ENCODE assay signal across 9 mouse cellular contexts in genomic region chr14:114790946-114791830, GRCm38 (mm10).
DNase-seq lines count a peak whose midpoint lies in the region; ATAC-seq and TF ChIP-seq lines count a peak whose summit lies in the region.
"Had no signal": no experiment of that assay in that cellular context is flagged by ENCODE, and none has a peak within 500 bp of the region (broad histone marks: within the 10 kb centered on the region; RNA-seq: fewer than 3 reads in every experiment).

No protein-coding gene starts in this region.

- TF ChIP-seq CTCF in E14TG2a.4 (conservative IDR thresholded peaks at IDR 0.05; ENCODE audit: low read length), result peak; percentile 88
- TF ChIP-seq CTCF in heart, postnatal 0 days (IDR thresholded peaks at IDR 0.05; ENCODE audit: low read depth), result peak; percentile 91

- WGBS in embryonic facial prominence, embryonic 11.5 days, result 26% methylated on average over 13 of the region's 13 CpGs
- 20% methylated on average over 13 of the region's 13 CpGs for WGBS in heart, postnatal 0 days
- 20% methylated on average over 13 of the region's 13 CpGs for WGBS in liver, embryonic 13.5 days (ENCODE audit: insufficient replicate concordance)
- WGBS in neural tube, embryonic 13.5 days, result 22% methylated on average over 13 of the region's 13 CpGs

- no peaks in the 10 kb centered on the region for H3K36me3 ChIP-seq in E14TG2a.4 (ENCODE audit: insufficient read depth, low read length)
- H3K36me3 ChIP-seq in embryonic facial prominence, embryonic 11.5 days (replicated peaks; ENCODE audit: control insufficient read depth, insufficient read depth, low read depth, low read length), result no peaks in the 10 kb centered on the region
- H3K36me3 ChIP-seq in heart, postnatal 0 days (replicated peaks; ENCODE audit: control insufficient read depth, insufficient read depth, low read length), result no peaks in the 10 kb centered on the region
- H3K36me3 ChIP-seq in liver, embryonic 13.5 days, result no peaks in the 10 kb centered on the region
- H3K36me3 ChIP-seq in neural tube, embryonic 13.5 days, result no peaks in the 10 kb centered on the region

- no peak overlapping the region for H3K9ac ChIP-seq in embryonic facial prominence, embryonic 11.5 days (replicated peaks; ENCODE audit: low read length)
- H3K9ac ChIP-seq in heart, postnatal 0 days (replicated peaks; ENCODE audit: low read depth, low read length), result no peak overlapping the region
- H3K9ac ChIP-seq in liver, embryonic 13.5 days, result no peak overlapping the region
- 0 out of 2 replicates have a peak overlapping the region, but pooled peaks have one; percentile 49 for H3K9ac ChIP-seq in neural tube, embryonic 13.5 days

- H3K27me3 ChIP-seq in E14TG2a.4 (ENCODE audit: insufficient read depth, low read length), result no peaks in the 10 kb centered on the region
- H3K27me3 ChIP-seq in embryonic facial prominence, embryonic 11.5 days (ENCODE audit: control insufficient read depth, insufficient read depth, low read length), result no peaks in the 10 kb centered on the region
- no peaks in the 10 kb centered on the region for H3K27me3 ChIP-seq in heart, postnatal 0 days (ENCODE audit: control insufficient read depth, insufficient read depth, low read length)
- H3K27me3 ChIP-seq in liver, embryonic 13.5 days, result no peaks in the 10 kb centered on the region
- no peaks in the 10 kb centered on the region for H3K27me3 ChIP-seq in neural tube, embryonic 13.5 days

- H3K9me3 ChIP-seq in E14TG2a.4 (ENCODE audit: low read length), result no peaks in the 10 kb centered on the region
- no peaks in the 10 kb centered on the region for H3K9me3 ChIP-seq in embryonic facial prominence, embryonic 11.5 days (replicated peaks; ENCODE audit: control insufficient read depth, low read length)
- H3K9me3 ChIP-seq in heart, postnatal 0 days (replicated peaks; ENCODE audit: control insufficient read depth, low read length), result no peaks in the 10 kb centered on the region
- H3K9me3 ChIP-seq in liver, embryonic 13.5 days (replicated peaks), result no peaks in the 10 kb centered on the region
- H3K9me3 ChIP-seq in neural tube, embryonic 13.5 days, result no peaks in the 10 kb centered on the region

- no peak overlapping the region for H3K4me2 ChIP-seq in embryonic facial prominence, embryonic 11.5 days (ENCODE audit: low read depth, low read length)
- peak overlapping the region; percentile 29 for H3K4me2 ChIP-seq in heart, postnatal 0 days (ENCODE audit: low read depth, low read length)
- H3K4me2 ChIP-seq in liver, embryonic 13.5 days, result no peak overlapping the region
- H3K4me2 ChIP-seq in neural tube, embryonic 13.5 days, result peak overlapping the region; percentile 46

- DNase-seq in adrenal gland, postnatal 10 days, result peak; percentile 83
- peak; percentile 86 for DNase-seq in embryonic facial prominence, embryonic 11.5 days (ENCODE audit: low spot score)
- peak; percentile 41 for DNase-seq in heart, postnatal 0 days (ENCODE audit: low spot score)
- peak; percentile 43 to 75 for DNase-seq in kidney, postnatal 25 days
- peak; percentile 3 for DNase-seq in liver, embryonic 13.5 days
- DNase-seq in urinary bladder, postnatal 36 days (ENCODE audit: low spot score in 2 of 2), result peak; percentile 36 to 52

- H3K27ac ChIP-seq in embryonic facial prominence, embryonic 11.5 days (replicated peaks; ENCODE audit: low read depth, low read length), result no peak overlapping the region
- no peak overlapping the region for H3K27ac ChIP-seq in heart, postnatal 0 days (ENCODE audit: low read depth)
- H3K27ac ChIP-seq in liver, embryonic 13.5 days, result no peak overlapping the region
- H3K27ac ChIP-seq in neural tube, embryonic 13.5 days (replicated peaks), result no peak overlapping the region
- H3K27ac ChIP-seq: macrophage had no signal

- peak; percentile 65; the same call in 1 of the 2 replicates for ATAC-seq in embryonic facial prominence, embryonic 11.5 days (replicated peaks; ENCODE audit: insufficient number of reproducible peaks, low FRiP score, low TSS enrichment, low read depth)
- ATAC-seq in heart, postnatal 0 days (ENCODE audit: insufficient read depth, low read depth), result no peak
- ATAC-seq in liver, embryonic 13.5 days (ENCODE audit: low read depth), result no peak
- ATAC-seq in neural tube, embryonic 13.5 days (ENCODE audit: low read depth), result peak; percentile 88

- no peak for TF ChIP-seq EP300 in heart, postnatal 0 days (IDR thresholded peaks at IDR 0.05; ENCODE audit: low read depth)

- H3K4me1 ChIP-seq in E14TG2a.4 (replicated peaks; ENCODE audit: low read depth, low read length), result no peaks in the 10 kb centered on the region
- no peaks in the 10 kb centered on the region for H3K4me1 ChIP-seq in embryonic facial prominence, embryonic 11.5 days (ENCODE audit: control insufficient read depth, insufficient read depth, low read length)
- H3K4me1 ChIP-seq in heart, postnatal 0 days (ENCODE audit: control insufficient read depth, insufficient read depth), result no peaks in the 10 kb centered on the region
- no peaks in the 10 kb centered on the region for H3K4me1 ChIP-seq in liver, embryonic 13.5 days (replicated peaks)
- no peaks in the 10 kb centered on the region for H3K4me1 ChIP-seq in neural tube, embryonic 13.5 days (replicated peaks)

- H3K4me3 ChIP-seq in E14TG2a.4 (replicated peaks; ENCODE audit: low read length), result no peak overlapping the region
- H3K4me3 ChIP-seq in embryonic facial prominence, embryonic 11.5 days (ENCODE audit: low read depth, low read length), result no peak overlapping the region
- peak overlapping the region; percentile 19; the same call in 1 of the 2 replicates for H3K4me3 ChIP-seq in heart, postnatal 0 days (ENCODE audit: low read depth, low read length)
- no peak overlapping the region for H3K4me3 ChIP-seq in liver, embryonic 13.5 days (replicated peaks)
- peak overlapping the region; percentile 28 for H3K4me3 ChIP-seq in neural tube, embryonic 13.5 days

Comparison
In these comparisons a context has a peak if more than half of its experiments do, and no peak if none do; other contexts are left out.
1. H3K4me3 ChIP-seq: peak in heart, postnatal 0 days (single experiment) and neural tube, embryonic 13.5 days (single experiment); none in E14TG2a.4 (single experiment), embryonic facial prominence, embryonic 11.5 days (single experiment) and liver, embryonic 13.5 days (single experiment).
2. DNase-seq: peak in every context shown above with its lines; median percentile 86 in embryonic facial prominence, embryonic 11.5 days; 83 in adrenal gland, postnatal 10 days; 59 in kidney, postnatal 25 days; 44 in urinary bladder, postnatal 36 days; 41 in heart, postnatal 0 days; 3 in liver, embryonic 13.5 days.
3. ATAC-seq: peak in embryonic facial prominence, embryonic 11.5 days (single experiment) and neural tube, embryonic 13.5 days (single experiment); none in heart, postnatal 0 days (single experiment) and liver, embryonic 13.5 days (single experiment).
4. H3K4me2 ChIP-seq: peak in heart, postnatal 0 days (single experiment) and neural tube, embryonic 13.5 days (single experiment); none in embryonic facial prominence, embryonic 11.5 days (single experiment) and liver, embryonic 13.5 days (single experiment).